Mouse (Mus musculus): ENCODE results near the gene Arl10.
A peak's percentile ranks its signal among the peaks of the same experiment; 100 is the strongest.

Gene Arl10

GRCm38 (mm10) chr13:54574854-54575481 lies at the start of gene Arl10:
Gene Arl10, plus strand, starts transcription at chr13:54575015.
- DNase-seq (ENCODE audit: low spot score in 2 of 2): peak; percentile 87 to 88

- no peak for DNase-seq (ENCODE audit: low spot score in 2 of 2)
These were observed 47.7 kb upstream of the Arl10 start for GRCm38 (mm10) chr13:54527140-54527539.

- DNase-seq (ENCODE audit: low spot score in 2 of 2): no peak
These were observed 42.7 kb upstream of the Arl10 start for GRCm38 (mm10) chr13:54532134-54532533.

GRCm38 (mm10) chr13:54548036-54548435 lies 26.8 kb upstream of the Arl10 start:
- no peak for DNase-seq (ENCODE audit: low spot score in 2 of 2)

- DNase-seq (ENCODE audit: low spot score in 2 of 2): no peak
These were observed 18.6 kb upstream of the Arl10 start for GRCm38 (mm10) chr13:54556176-54556575.

- no peak for DNase-seq (ENCODE audit: low spot score in 2 of 2)
These were observed 18.0 kb upstream of the Arl10 start for GRCm38 (mm10) chr13:54556796-54557195.

GRCm38 (mm10) chr13:54557652-54558051 lies 17.2 kb upstream of the Arl10 start:
- no peak for DNase-seq (ENCODE audit: low spot score in 2 of 2)

GRCm38 (mm10) chr13:54559656-54560055 lies 15.2 kb upstream of the Arl10 start:
- DNase-seq (ENCODE audit: low spot score in 2 of 2): no peak

GRCm38 (mm10) chr13:54560608-54561007 lies 14.2 kb upstream of the Arl10 start:
- no peak for DNase-seq (ENCODE audit: low spot score in 2 of 2)

GRCm38 (mm10) chr13:54562562-54562961 lies 12.3 kb upstream of the Arl10 start:
- DNase-seq (ENCODE audit: low spot score in 2 of 2): no peak

- peak in 1 of 2 experiments; percentile 47 for DNase-seq (ENCODE audit: low spot score in 2 of 2)
These were observed 10.3 kb upstream of the Arl10 start for GRCm38 (mm10) chr13:54564232-54565200.

- peak; percentile 97 to 98 for DNase-seq (ENCODE audit: low spot score in 2 of 2)
These were observed 9.6 kb upstream of the Arl10 start, which contains the start of gene 4833439L19Rik for GRCm38 (mm10) chr13:54565201-54565581. Gene 4833439L19Rik, minus strand, starts transcription at chr13:54565435.

- DNase-seq (ENCODE audit: low spot score in 2 of 2): peak; percentile 77 to 79
These were observed 9.0 kb upstream of the Arl10 start for GRCm38 (mm10) chr13:54565594-54566345.

- no peak for DNase-seq (ENCODE audit: low spot score in 2 of 2)
These were observed 6.4 kb upstream of the Arl10 start for GRCm38 (mm10) chr13:54568380-54568779.

GRCm38 (mm10) chr13:54569282-54569681 lies 5.5 kb upstream of the Arl10 start:
- DNase-seq (ENCODE audit: low spot score in 2 of 2): no peak

GRCm38 (mm10) chr13:54570736-54571135 lies 4.1 kb upstream of the Arl10 start:
- no peak for DNase-seq (ENCODE audit: low spot score in 2 of 2)

GRCm38 (mm10) chr13:54571637-54572036 lies 3.2 kb upstream of the Arl10 start:
- DNase-seq (ENCODE audit: low spot score in 2 of 2): peak; percentile 57 to 74

GRCm38 (mm10) chr13:54572621-54573020 lies 2.2 kb upstream of the Arl10 start:
- DNase-seq (ENCODE audit: low spot score in 2 of 2): no peak

GRCm38 (mm10) chr13:54575489-54575888 lies 674 bp downstream of the Arl10 start:
- no peak for DNase-seq (ENCODE audit: low spot score in 2 of 2)

GRCm38 (mm10) chr13:54577652-54578507 lies 3.1 kb downstream of the Arl10 start:
- DNase-seq (ENCODE audit: low spot score in 2 of 2): no peak

- no peak for DNase-seq (ENCODE audit: low spot score in 2 of 2)
These were observed 6.6 kb downstream of the Arl10 start for GRCm38 (mm10) chr13:54581385-54581784.

All from right cerebral cortex, postnatal 10 days (tissue).